Mouse (Mus musculus) retina, adult 2 months (tissue): ENCODE data around the gene Numb.
"Not testable (repeated sequence)": the region's sequence is repeated elsewhere in the genome, so short reads cannot be mapped to it uniquely, and the experiment has no call there.

Experiments
- DNase-seq: peaks from one replicate; pipeline ENCODE4 v3.0.0-alpha.2; 2012; ENCODE audit warnings: low read depth, low spot score

Numb gene

DNA sequence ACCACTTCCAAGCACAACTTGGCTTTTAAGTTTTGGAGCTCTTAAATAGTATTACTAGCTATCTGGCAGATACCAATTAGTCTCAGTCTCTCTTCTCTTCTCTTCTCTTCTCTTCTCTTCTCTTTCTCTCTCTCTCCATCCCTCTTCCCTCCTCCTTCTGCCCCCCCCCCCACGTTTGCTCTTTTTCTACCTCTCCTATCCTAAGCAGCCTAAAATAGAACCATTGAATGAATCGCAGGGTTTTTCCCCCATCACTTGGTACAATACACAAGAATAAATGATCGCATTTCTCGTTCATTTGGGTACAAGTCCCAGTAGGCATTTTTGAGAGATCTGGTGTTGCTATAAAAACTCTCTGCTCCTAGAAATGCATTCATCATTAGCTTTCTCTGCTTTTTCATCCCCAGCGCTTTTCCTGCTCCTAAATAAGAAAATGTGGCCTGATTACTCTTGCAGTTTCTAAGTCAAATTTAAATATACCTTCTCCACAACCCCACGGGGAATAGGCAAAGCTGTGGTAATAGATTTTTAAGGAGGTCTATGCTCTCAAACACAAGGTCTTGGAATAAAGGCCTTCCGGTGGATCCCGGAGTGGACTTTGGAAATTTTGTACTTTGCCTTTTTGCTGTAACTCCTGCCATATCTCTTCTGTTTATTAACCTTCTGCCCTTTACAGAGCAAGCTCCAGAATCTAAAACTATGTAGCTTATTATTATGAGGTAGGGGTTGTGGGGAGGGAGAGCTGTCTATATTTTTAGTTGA lies 1.2 kb upstream of the Numb start:
- DNase-seq = no peak

DNA sequence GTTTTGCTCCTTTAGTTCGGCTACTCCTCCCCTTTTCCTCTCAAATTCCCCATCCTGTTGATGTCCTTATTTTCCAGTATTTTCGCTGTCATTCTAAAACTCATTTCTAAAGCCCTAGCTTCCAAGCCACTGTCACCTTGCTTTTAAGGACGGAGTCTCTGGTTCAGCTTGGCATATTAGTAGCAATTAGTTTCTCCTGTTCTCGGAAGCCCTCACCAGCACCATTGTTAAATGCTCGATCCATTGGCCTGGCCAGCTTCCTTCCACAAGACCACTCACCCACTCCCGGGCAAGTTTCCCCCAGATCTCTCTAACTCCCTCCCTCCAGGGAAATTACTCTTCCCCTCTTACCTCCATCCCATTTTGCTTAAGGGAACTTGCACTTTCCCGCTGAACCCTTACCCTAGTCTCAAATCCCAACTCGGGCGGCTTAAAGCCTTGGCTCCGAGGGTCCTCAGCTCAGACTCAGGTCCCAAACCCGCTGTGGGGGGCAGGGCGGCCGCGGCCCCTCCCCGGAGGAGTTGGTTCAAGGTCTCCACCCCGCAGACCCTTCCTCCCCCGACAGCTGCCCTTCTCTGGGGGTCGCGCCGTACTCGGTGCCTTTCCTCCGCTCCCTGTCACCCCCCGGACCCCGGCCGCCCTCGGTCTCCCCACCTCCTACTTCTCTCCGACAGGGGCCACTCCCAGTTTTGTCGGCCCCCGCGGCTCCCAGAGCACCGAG lies 853 bp downstream of the Numb start:
- DNase-seq = no peak

DNA sequence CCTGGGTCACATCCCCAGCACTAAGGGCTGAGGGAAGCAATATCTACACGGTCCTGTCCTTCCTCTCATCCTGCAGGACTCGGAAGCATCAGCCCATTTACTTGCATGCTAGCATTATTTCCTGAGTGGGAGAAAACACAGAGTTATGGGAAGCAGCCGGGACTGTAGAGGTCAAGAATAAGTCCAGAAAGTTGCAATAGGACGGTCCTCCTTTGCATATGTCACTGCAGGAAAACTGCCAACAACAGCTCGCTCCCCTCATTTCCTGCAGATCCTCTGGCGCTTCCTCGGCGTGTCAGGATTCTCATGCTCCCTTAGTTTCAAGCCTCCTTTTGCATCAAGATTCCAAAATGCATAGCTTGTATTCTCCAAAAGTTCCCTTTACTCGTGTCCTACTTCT lies 4.8 kb downstream of the Numb start:
- DNase-seq = no peak

DNA sequence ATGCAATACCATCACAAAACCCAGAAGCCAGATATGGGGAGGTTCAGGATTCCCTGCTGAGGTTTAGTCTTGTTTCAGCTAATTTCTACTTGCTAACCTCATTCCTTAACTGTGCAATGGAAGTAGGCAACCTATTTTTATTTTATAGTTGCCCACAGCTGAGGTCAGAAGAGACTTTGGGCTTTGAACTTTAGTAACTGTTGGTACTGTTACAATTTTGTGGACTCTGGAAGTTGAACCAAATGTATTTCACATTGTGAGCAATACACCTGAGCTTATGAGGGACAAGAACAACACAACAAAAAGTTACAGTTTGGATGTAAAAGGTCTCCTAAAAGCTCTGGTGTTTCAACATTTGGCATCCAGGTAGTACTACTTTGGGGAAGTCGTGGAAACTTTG lies 6.9 kb downstream of the Numb start:
- DNase-seq = no peak

DNA sequence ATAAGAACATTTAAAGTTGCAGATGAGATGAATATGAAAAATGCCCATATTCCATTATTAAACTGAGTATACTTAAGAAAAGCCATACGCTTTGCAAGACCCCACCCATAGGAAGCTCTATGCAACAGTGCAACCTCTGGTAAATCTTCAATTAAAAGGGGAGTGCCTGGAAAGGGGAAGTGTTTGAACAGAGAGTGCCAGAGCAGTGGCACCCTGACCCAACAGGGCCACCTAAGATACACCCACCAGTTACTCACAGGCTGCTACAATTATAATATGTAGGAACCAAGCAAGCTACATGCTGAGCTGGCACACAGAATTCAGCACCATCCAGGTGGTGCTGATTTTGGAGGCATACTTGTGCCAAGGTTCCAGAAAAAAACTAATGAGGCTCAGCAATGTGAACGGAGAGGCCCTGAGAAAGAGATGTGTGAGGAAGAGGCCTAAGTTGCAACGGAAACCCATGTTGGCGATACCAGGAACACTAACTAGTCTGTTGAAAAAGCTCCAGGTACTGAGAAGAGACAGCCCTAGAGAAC lies 7.5 kb downstream of the Numb start:
- DNase-seq = no peak

DNA sequence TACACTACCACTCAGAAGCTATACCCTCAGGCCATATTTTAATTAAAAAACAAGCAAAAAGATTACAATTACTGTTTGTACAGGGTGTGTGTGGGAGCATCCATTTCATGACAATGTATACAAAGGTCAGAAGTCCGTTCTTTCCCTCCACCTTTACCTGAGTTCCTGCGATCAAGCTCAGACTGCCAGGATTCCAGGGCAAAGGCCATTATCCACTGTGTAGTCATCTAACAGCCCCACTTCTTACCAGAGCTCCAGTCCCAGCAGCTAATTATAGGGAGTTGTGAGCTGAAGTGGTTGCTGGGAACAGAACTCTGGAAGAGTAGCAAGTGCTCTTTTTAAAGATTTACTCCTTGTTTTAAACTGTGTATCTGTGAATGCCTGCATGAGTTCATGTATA lies 11.3 kb downstream of the Numb start:
- no peak for DNase-seq

DNA sequence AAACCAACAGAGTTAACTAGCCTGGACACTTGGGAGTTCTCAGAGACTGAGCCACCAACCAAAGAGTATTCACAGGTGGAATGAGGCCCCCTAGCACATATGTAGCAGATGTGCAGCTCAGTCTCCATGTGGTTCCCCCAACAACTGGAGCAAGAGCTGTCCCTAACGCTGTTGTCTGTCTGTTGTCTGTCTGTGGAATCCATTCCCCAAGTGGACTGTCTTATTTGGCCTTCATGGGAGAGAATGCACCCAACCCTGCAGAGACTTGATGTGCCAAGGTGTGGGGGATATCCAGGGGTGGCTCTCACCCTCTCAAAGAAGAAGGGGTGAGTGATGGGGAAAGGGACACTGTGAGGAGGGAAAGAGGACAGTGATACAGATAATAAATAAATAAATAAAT lies 28.8 kb downstream of the Numb start:
- no peak for DNase-seq

DNA sequence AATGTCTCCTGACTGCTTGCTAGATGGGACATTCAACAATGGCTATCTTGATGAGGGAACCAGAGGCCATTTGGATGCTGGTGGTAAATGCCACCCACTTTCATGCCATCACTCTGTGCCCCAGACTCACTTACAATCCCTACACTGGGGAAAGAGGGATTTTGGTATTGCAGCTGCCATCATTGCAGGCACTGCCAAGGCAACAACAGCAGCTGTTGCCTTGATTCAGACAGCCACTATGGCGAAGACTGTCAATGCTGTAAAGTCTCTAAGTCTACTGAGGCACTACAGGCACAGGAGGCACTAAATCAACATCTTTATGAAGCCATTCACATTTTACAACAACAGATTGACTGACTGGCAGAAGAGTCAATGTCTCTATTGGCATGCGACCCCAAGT lies 30.5 kb downstream of the Numb start:
- no peak for DNase-seq

DNA sequence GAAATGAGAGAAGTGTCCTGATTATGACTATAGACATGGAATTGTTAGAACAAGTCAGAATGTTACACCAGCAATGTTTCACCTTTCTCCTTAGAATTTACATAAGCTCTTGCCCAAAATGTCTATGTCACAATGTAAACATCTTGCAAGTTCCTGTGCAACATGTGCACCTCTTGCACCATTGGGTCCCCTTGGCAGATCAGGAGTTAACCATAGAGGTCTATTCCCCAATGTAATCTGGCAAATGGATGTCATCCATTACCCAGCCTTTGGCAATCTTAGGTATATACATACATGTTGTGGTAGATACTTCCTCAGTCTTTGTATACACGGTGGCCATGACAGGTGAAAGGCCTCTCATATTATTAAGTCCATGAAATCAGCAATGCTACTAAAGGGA lies 32.6 kb downstream of the Numb start:
- no peak for DNase-seq

DNA sequence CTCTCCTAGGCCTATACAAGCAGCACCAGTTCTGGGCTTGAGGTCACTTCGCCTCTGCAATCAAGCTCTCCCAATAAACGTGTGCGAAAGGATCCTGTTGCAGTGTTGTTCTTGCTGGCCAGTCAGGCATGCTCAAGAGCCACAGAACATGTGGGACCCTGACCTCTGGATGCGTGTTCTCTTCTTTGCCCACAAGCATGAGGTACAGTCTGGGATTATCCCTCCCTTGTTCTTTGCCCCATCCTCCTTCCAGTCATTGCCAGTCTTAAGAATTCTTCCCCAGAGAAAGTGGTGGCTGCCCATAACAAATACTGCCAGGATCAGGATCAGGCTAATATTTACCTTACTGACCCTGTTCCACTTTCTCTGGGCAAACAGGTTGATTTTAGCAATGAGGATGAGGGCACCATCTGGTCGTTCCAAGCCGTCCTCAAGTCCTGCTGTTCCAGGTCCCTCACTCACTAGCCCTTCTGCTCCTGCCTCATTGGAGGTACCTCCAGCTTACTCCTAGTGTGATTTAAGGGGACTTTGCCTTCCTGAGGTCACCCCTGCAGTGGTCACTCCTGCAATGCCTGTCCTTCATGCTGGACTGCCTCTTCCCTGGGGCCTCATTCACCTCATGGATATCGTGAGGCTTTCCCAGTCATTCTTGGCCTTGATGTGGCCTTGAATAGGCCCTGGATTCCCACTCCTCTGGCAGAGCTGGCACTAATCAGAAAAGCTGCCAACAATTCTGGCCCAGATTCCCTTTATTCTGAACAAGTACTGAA lies 36.0 kb downstream of the Numb start:
- DNase-seq = no peak

DNA sequence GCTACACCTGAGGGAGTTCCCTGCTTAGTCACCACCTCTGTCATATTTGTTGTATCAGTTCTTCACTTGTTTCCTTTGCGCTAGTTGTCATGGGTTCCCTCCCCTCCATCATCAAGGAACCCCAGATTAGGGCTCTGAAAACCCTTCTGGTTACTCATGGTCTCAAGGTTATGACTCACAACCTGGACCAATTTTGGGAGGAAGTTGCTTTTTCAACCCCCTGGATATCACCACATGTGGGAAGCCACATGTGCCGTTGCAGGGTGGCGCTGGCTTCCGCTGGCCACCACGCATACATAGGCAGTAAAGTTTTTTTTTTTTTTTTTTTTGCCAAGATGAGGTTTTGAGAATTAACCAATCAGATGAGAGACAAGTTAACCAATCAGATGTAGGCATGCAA lies 36.7 kb downstream of the Numb start:
- DNase-seq = not testable (repeated sequence)

DNA sequence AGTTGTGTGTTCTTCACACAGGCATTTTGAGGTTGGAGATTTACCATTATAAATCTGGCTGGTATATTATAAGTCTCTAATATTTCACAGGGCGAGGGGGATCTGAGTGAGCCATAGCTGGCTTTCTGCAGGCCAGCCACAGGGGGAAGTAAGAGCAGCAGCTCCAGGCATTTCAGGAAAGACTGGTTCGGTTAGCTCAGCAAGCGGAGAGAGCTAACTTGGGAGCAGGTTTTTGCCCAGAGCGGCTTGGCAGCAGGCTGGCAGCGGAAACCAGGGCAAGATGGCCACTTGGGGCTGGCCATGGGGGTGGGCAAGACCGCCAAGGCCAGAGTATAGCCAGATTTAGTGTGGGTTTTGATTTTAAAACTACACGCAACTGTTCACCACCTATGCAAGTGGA lies 39.2 kb downstream of the Numb start:
- no peak for DNase-seq

DNA sequence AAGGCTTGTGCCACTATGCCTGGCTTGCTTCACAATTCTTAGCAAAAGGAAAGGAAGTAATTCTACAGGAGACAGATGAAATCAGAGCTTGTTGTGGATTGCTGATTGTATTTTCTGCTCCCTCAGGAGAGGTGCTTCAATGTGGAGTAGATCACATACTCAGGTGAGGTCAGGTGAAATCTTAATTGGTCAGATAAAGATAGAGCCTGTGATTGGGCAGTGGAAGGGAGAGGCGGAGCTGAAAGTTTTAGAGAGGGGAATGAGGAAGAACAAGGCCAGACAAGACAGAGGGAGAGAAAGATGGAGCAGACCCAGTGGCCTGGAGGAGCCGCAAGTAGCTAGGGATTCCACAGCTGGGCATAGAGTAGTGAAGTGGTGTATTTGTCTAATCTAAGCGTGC lies 39.6 kb downstream of the Numb start:
- DNase-seq = no peak

DNA sequence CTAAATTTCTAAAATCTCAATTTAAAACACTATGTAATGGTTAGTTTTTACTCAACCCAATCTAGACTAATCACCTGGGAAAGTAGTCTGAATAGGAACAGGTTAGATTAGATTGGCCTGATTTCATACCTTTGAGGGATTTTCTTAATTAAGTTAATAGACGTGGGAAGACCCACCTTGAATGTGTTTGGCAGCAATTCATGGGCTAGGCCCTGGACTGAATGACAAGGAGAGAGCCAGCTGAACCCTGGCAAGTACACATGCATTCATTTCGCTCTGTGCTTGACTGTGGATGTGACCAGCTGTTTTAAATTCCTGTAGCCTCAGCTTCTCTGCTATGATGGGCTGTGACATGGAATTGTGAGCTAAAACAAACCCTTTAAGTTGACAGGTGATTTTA lies 40.8 kb downstream of the Numb start:
- DNase-seq = no peak

DNA sequence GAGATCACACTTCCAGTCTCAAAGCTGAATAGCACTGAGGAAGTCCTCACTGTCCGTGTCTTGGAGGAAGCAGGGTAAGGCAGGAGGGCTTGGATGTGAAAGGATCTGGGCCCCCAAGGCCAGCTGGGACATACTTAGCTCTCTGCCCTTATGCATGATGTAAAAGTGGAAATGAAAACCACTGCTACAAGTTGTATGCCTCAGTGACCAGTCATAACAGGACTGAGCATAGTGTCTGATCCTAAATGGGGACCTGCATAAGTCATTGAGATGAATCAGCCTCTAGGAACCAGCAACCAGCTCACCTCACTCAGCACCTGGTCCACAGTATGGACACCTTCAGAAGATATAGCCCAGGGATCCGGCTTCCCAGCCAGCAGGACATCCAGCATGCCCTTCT lies 46.6 kb downstream of the Numb start:
- DNase-seq = no peak

DNA sequence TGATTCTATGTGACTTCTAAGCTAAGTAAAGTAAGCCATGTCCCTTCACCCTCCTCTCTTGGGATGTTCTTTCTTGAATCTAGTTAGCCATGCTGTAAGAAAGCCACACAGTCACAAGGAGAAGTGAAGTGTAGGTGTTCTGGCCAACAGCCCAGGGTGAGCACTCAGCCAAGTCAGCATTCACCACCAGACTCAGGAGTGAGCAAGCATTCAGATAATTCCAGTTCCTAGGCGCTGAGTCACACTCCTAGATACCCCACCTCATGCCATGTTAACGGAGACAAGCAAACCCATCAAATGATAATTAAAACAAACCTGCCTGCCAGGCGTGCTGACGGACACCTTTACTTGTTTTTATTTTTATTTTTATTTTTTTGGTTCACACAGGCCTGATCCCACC lies 47.1 kb downstream of the Numb start:
- no peak for DNase-seq

DNA sequence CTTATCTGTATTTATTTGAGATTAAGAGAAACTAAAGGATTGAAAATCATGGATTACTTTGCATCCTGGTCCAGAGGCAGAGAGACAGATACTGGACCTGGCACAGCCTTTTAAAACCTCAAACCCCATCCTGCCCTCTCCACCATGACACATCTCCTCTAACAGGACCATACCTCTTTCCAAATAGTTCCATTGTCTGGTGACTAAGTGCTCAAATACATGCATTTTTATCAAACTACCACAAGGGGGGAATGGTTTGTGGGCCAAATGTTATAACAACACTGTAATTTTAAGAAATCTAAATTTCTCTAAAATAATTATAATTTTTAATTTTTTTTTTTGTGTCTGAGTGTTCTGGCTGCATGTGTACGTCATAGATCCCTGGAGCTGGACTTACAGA lies 57.2 kb downstream of the Numb start:
- no peak for DNase-seq

DNA sequence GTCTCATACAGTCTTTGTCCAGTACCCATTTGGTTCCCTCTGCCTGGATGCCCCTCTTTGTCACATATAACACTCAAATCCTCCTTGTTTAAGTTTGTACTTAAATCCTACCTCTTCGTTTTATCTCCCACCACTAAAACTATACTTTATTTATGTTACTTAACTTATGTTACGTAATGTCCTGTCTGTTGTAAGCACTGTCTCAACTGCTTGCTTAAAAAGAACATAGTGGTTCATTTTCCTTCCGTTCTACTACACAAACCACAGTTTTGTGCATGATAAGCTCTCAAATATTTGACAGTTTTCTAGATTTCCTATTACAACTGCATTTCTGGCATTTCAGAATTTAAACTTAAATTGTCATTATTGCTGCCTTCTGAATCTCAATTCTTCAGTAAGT lies 59.9 kb downstream of the Numb start:
- DNase-seq = no peak

DNA sequence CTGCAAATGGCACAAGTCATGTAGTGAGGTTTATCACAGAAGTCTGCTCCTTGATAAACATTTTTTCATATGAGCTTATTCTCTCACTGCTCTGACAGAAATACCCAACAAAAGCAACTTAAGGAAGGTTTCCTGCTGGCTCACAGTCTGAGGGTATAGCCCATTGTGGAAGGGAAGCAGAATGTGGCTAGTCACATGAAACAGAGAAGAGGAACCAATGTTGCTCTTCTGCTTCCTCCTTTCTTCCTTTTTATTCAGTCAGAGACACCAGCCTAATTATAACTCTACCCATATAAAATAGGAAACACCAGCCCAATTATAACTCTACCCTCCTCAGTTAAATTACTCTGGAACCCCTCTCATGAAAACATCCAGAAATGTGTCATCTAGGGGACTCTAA lies 61.0 kb downstream of the Numb start:
- DNase-seq = no peak

DNA sequence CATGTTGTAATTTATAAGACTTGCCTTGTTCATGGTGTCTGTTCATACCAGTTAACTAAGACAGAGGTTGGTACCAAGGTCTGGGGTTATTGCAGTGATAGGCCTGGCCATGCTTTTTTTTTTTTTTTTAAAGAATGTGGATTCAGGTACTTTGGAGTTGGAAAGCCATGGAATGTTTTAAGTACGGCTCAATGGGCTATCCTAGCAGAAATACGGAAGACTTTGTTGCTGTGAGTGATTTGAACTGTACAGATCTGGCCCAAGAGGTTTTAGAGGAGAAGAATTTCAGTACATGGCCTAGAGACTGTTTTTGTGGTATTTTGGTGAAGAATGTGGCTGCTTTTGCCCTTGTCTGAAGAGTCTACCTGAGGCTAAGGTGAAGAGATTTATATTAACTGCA lies 63.7 kb downstream of the Numb start:
- no peak for DNase-seq

DNA sequence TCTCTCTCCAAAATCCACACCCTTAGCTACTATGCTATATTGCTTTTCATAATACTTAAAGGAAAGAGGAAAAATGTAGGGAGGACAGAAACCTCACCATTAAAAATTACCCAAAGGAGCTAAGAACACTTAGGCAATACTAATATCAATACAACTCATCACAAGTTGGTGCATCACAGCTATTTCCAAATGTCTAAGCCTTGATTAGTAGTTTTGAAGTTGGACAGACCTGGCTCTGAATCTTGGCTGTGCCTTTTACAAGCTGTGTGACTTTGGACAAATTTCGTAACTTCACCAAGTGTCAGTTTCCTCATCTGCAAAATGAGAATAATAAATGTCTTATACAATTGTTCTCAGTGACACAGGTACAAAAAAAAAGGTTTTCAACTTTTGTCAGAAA lies 66.5 kb downstream of the Numb start:
- no peak for DNase-seq

DNA sequence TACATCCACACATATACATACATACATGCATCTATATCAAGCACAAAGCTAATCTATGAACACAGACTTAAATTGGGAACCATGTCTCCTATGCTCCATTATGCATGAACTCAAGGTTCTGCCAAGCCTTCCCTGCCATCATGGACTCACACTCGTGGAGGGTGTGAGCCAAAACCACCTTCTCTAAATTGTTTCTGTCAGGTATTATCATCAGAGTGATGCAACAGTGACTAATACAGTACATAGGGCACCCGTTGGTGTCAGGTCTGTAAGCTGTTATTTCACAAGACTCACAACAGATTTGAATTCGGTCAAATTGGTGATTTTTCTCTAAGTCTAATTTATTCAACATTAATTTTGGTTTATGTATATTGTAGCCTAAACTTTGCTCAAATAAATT lies 67.5 kb downstream of the Numb start:
- no peak for DNase-seq
